Mouse (Mus musculus) ES-Bruce4 (cell line): Measurements from ENCODE around the gene Hoxd4.

Source experiments
- CTCF ChIP-seq: IDR thresholded peaks from one replicate; pipeline ENCODE4 v1.8.1; 2011; ENCODE audit warnings: low read depth, low read length
- POLR2A ChIP-seq: IDR thresholded peaks from one replicate; pipeline ENCODE4 v1.8.1; 2011; ENCODE audit warnings: low read length; ENCODE audit not compliant: insufficient read depth

GRCm38 (mm10) chr2:74711721-74712621 is at the start of gene Hoxd4, which contains the start of gene Hoxd3:
- no peak for TF ChIP-seq CTCF
- TF ChIP-seq POLR2A, result no peak
